ENCODE assay signal across 9 mouse cellular contexts in the genomic region with DNA sequence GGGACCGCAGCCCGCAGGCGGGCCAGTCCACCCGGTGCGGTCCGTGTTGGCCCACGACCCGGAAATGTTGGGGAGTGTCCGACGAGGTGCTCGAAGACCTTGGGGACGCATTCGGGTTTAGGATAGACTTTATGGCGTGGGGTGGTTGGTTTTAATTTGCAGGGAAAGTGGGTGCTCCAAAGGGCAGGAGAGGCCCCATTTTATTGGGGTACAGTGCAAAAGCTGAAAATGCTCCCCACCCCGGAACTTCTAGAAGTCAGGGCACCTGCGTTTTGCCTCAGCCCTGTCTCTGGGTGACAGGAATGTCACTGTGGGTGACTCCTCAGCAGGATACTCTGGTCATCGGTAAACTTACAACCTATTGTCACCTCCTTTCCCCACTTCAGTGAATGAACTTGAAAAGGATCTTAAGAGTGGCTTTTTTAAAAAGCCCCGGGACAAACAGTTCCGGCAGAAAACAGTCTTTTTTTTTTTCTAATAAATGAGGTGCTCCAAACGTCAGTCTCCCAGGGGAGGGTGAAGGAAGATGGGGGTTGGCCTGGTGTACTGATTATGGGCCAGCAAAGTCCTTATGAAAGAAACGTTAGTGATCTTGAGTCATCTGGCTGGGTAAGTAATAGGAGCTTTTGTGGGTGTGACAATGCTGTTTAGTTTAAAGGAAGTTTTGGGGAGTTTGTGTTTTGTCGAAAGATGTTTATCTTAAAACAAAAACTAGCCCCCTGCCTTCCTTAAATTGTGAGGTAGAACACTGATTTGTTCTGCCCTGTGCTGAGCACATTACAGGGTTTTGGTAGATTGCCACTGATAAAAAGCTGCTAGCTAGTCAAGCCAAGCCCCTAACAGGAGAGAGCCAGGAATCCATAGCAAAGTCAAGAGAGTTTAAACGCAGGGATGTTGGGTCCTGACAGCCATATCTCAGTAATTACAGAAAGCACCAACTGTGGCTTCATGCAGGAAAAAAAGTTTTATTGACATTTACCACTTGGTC. TPM values are rescaled to one million over a fixed set of nuclear protein-coding genes. Genes with fewer than 3 reads are reported as not detected.
DNase-seq lines count a peak whose midpoint lies in the region; ATAC-seq and TF ChIP-seq lines count a peak whose summit lies in the region.
"Had no signal": no experiment of that assay in that cellular context is flagged by ENCODE, and none has a peak within 500 bp of the region (broad histone marks: within the 10 kb centered on the region; RNA-seq: fewer than 3 reads in every experiment).

No protein-coding gene starts in this region.

- H3K4me1 ChIP-seq in cortical plate, adult 2 months (ENCODE audit: control insufficient read depth, insufficient read depth, low read length) = no peaks in the 10 kb centered on the region
- H3K4me1 ChIP-seq in heart, embryonic 14.5 days (ENCODE audit: control insufficient read depth in 2 of 2, insufficient read depth in 2 of 2, low read length in 2 of 2) = peaks cover 2 to 21% of the 10 kb centered on the region in 2 experiments; a peak in 2 of 4 replicates
- 0 out of 2 replicates have a peak, but pooled peaks cover 2% of the 10 kb centered on the region for H3K4me1 ChIP-seq in liver, embryonic 15.5 days (replicated peaks)
- peaks cover 28% of the 10 kb centered on the region for H3K4me1 ChIP-seq in neural tube, embryonic 15.5 days

- no peak overlapping the region for H3K27ac ChIP-seq in cortical plate, adult 2 months (ENCODE audit: insufficient read depth, low read length)
- H3K27ac ChIP-seq in heart, embryonic 14.5 days (replicated peaks in 1 of 2; ENCODE audit: control insufficient read depth in 1 of 2, insufficient read depth in 1 of 2, low read depth in 2 of 2, low read length in 2 of 2) = peak overlapping the region in 1 of 2 experiments; percentile 86; a peak in 2 of 4 replicates
- H3K27ac ChIP-seq in liver, embryonic 15.5 days (replicated peaks) = no peak overlapping the region
- peak overlapping the region; percentile 92 for H3K27ac ChIP-seq in neural tube, embryonic 15.5 days (replicated peaks)

- no peak for ATAC-seq in heart, embryonic 14.5 days (ENCODE audit: insufficient number of reproducible peaks, insufficient read depth, low FRiP score, low read depth)
- ATAC-seq in liver, embryonic 15.5 days (ENCODE audit: insufficient read depth) = no peak
- ATAC-seq in neural tube, embryonic 15.5 days (ENCODE audit: low FRiP score) = no peak
- no peak for ATAC-seq in megakaryocyte progenitor cell, adult 5-6 weeks (replicated peaks; ENCODE audit: poor library complexity)

- WGBS in heart, embryonic 14.5 days = 5% methylated on average over 23 of the region's 23 CpGs
- WGBS in liver, embryonic 15.5 days (ENCODE audit: insufficient replicate concordance) = 5% methylated on average over 23 of the region's 23 CpGs
- 3% methylated on average over 23 of the region's 23 CpGs for WGBS in neural tube, embryonic 15.5 days

- H3K36me3 ChIP-seq in heart, embryonic 14.5 days (ENCODE audit: control insufficient read depth, insufficient read depth, low read length) = no peaks in the 10 kb centered on the region
- H3K36me3 ChIP-seq in liver, embryonic 15.5 days (replicated peaks) = no peaks in the 10 kb centered on the region
- H3K36me3 ChIP-seq in neural tube, embryonic 15.5 days = no peaks in the 10 kb centered on the region

- peak overlapping the region; percentile 86 for H3K9ac ChIP-seq in heart, embryonic 14.5 days (ENCODE audit: low read length)
- H3K9ac ChIP-seq in liver, embryonic 15.5 days = no peak overlapping the region
- peak overlapping the region; percentile 83 for H3K9ac ChIP-seq in neural tube, embryonic 15.5 days (replicated peaks)

- peak overlapping the region; percentile 74 for H3K4me3 ChIP-seq in cortical plate, adult 2 months (ENCODE audit: insufficient read depth, low read length)
- H3K4me3 ChIP-seq in heart, embryonic 14.5 days (ENCODE audit: control insufficient read depth in 1 of 2, insufficient read depth in 1 of 2, low read depth in 1 of 2, low read length in 2 of 2) = peak overlapping the region; percentile 84 to 98
- H3K4me3 ChIP-seq in liver, embryonic 15.5 days (replicated peaks) = peak overlapping the region; percentile 62
- peak overlapping the region; percentile 82 for H3K4me3 ChIP-seq in neural tube, embryonic 15.5 days (replicated peaks)

- H3K27me3 ChIP-seq in heart, embryonic 14.5 days (ENCODE audit: control insufficient read depth, insufficient read depth, low read length) = no peaks in the 10 kb centered on the region
- peaks cover 44% of the 10 kb centered on the region for H3K27me3 ChIP-seq in liver, embryonic 15.5 days
- no peaks in the 10 kb centered on the region for H3K27me3 ChIP-seq in neural tube, embryonic 15.5 days (replicated peaks)

- peak; percentile 55 for DNase-seq in gastrocnemius, adult 18-20 months (ENCODE audit: low spot score)
- DNase-seq in gastrocnemius, postnatal 10 days = no peak
- no peak for DNase-seq in left cerebral cortex, postnatal 25 days (ENCODE audit: low spot score in 2 of 2)

- no peak for TF ChIP-seq POLR2A in cortical plate, adult 2 months (IDR thresholded peaks at IDR 0.05; ENCODE audit: extremely low read depth, insufficient read depth, low read length)

- H3K9me3 ChIP-seq in heart, embryonic 14.5 days (ENCODE audit: control insufficient read depth, low read length) = no peaks in the 10 kb centered on the region
- no peaks in the 10 kb centered on the region for H3K9me3 ChIP-seq in liver, embryonic 15.5 days (replicated peaks)
- no peaks in the 10 kb centered on the region for H3K9me3 ChIP-seq in neural tube, embryonic 15.5 days (replicated peaks)

- no peak for TF ChIP-seq CTCF in cortical plate, adult 2 months (IDR thresholded peaks at IDR 0.05; ENCODE audit: extremely low read depth, insufficient read depth, low read length)

- peak overlapping the region; percentile 83 for H3K4me2 ChIP-seq in heart, embryonic 14.5 days (ENCODE audit: low read length)
- H3K4me2 ChIP-seq in liver, embryonic 15.5 days = peak overlapping the region; percentile 73
- H3K4me2 ChIP-seq in neural tube, embryonic 15.5 days = peak overlapping the region; percentile 93

- intact Hi-C loops in left cerebral cortex, postnatal 25 days (cut with DNase I) = loop anchor here (1.0 to 5.0 kb wide), 2 partner anchors 96 to 115 kb away; a partner anchor contains a TSS

RNA-seq across cellular contexts. Expression of a gene that starts 39.1 kb away (rescaled TPM):
- total RNA-seq in gastrocnemius, adult 18-20 months (2021) = 1 to 10 TPM; 2.8 to 2.9 TPM
- total RNA-seq in gastrocnemius, postnatal 10 days (2021) = 10 to 100 TPM; 14.3 to 21.1 TPM
- polyA plus RNA-seq in cortical plate, adult 2 months (2012; rRNA removed) = 82.5 and 89.5 TPM in 2 replicates
- polyA plus RNA-seq in heart, embryonic 14.5 days (2014; fragmentation: Nextera tagmentation; extraction: Ambion mirVana) = 21.8 and 25.3 TPM in 2 replicates
- polyA plus RNA-seq in liver, embryonic 15.5 days (2015; fragmentation: Nextera tagmentation; extraction: Ambion mirVana) = 1.2 TPM in 2 replicates
- 37.9 and 42.2 TPM in 2 replicates for polyA plus RNA-seq in neural tube, embryonic 15.5 days (2015; fragmentation: Nextera tagmentation; extraction: Ambion mirVana)
- total RNA-seq in megakaryocyte progenitor cell, adult 5-6 weeks (2015) = 0.88 and 1.7 TPM in 2 replicates
- 0.07 and 0.25 TPM in 2 replicates for total RNA-seq in megakaryocyte progenitor cell, adult 5-6 weeks (2017)
- 100 to 1,000 TPM; 171 to 187 TPM for total RNA-seq in left cerebral cortex, postnatal 25 days (2021)
- total RNA-seq: MEL had no signal

Comparison
In these comparisons a context has a peak if more than half of its experiments do, and no peak if none do; other contexts are left out.
1. RNA of a gene that starts 39.1 kb away (total RNA-seq): 171 to 187 TPM in left cerebral cortex, postnatal 25 days; 14.3 to 21.1 TPM in gastrocnemius, postnatal 10 days, 2.8 to 2.9 TPM in gastrocnemius, adult 18-20 months and 0.07 to 1.7 TPM in megakaryocyte progenitor cell, adult 5-6 weeks; every median in the first group is over 4 times any median in the second.
2. Peak in every context shown above with its lines, with median percentiles within 50 percentile points of each other: H3K4me3 ChIP-seq and H3K4me2 ChIP-seq.